Mouse (Mus musculus): Measurements from ENCODE around the gene Dstyk.

- TF ChIP-seq GATA1 (IDR thresholded peaks at IDR 0.05; ENCODE audit: low read length): no peak
- TF ChIP-seq TAL1 (IDR thresholded peaks at IDR 0.05; ENCODE audit: low read length): no peak
Measured at GRCm38 (mm10) chr1:132371298-132372081, 45.9 kb upstream of the Dstyk start.

Data from erythroblast, embryonic 14.5 days (primary cell).